Mouse (Mus musculus): Measurements from ENCODE around the gene Igfbp7.

Gene Igfbp7

GRCm38 (mm10) chr5:77379434-77380135 is 28.3 kb downstream of the Igfbp7 start:
- DNase-seq (ENCODE audit: low spot score), result no peak

GRCm38 (mm10) chr5:77378027-77378426 is 29.8 kb downstream of the Igfbp7 start:
- DNase-seq (ENCODE audit: low spot score), result no peak

- no peak for DNase-seq (ENCODE audit: low spot score)
Observed at GRCm38 (mm10) chr5:77375546-77375945, 32.3 kb downstream of the Igfbp7 start.

- DNase-seq (ENCODE audit: low spot score), result no peak
Observed at GRCm38 (mm10) chr5:77374945-77375344, 32.9 kb downstream of the Igfbp7 start.

GRCm38 (mm10) chr5:77372778-77373177 is 35.1 kb downstream of the Igfbp7 start:
- DNase-seq (ENCODE audit: low spot score), result no peak

- DNase-seq (ENCODE audit: low spot score), result no peak
Observed at GRCm38 (mm10) chr5:77372242-77372641, 35.6 kb downstream of the Igfbp7 start.

GRCm38 (mm10) chr5:77370378-77370892 is 37.4 kb downstream of the Igfbp7 start:
- DNase-seq (ENCODE audit: low spot score), result no peak

- no peak for DNase-seq (ENCODE audit: low spot score)
Observed at GRCm38 (mm10) chr5:77369394-77369793, 38.4 kb downstream of the Igfbp7 start.

GRCm38 (mm10) chr5:77368194-77368593 is 39.6 kb downstream of the Igfbp7 start:
- no peak for DNase-seq (ENCODE audit: low spot score)

GRCm38 (mm10) chr5:77367682-77368081 is 40.2 kb downstream of the Igfbp7 start:
- DNase-seq (ENCODE audit: low spot score), result peak; percentile 60

GRCm38 (mm10) chr5:77367145-77367544 is 40.7 kb downstream of the Igfbp7 start:
- no peak for DNase-seq (ENCODE audit: low spot score)

- no peak for DNase-seq (ENCODE audit: low spot score)
Observed at GRCm38 (mm10) chr5:77366313-77366712, 41.5 kb downstream of the Igfbp7 start.

- DNase-seq (ENCODE audit: low spot score), result no peak
Observed at GRCm38 (mm10) chr5:77364443-77365038, 43.3 kb downstream of the Igfbp7 start.

GRCm38 (mm10) chr5:77363650-77364049 is 44.2 kb downstream of the Igfbp7 start:
- no peak for DNase-seq (ENCODE audit: low spot score)

- no peak for DNase-seq (ENCODE audit: low spot score)
Observed at GRCm38 (mm10) chr5:77362120-77362519, 45.7 kb downstream of the Igfbp7 start.

GRCm38 (mm10) chr5:77361006-77361405 is 46.8 kb downstream of the Igfbp7 start:
- DNase-seq (ENCODE audit: low spot score), result no peak

- no peak for DNase-seq (ENCODE audit: low spot score)
Observed at GRCm38 (mm10) chr5:77359971-77360370, 47.9 kb downstream of the Igfbp7 start.

GRCm38 (mm10) chr5:77358347-77358746 is 49.5 kb downstream of the Igfbp7 start:
- DNase-seq (ENCODE audit: low spot score), result peak; percentile 59

- peak; percentile 76 for DNase-seq (ENCODE audit: low spot score)
Observed at GRCm38 (mm10) chr5:77357405-77358149, 50.3 kb downstream of the Igfbp7 start.

GRCm38 (mm10) chr5:77355307-77356265 is 52.3 kb downstream of the Igfbp7 start:
- no peak for DNase-seq (ENCODE audit: low spot score)

- peak; percentile 87 for DNase-seq (ENCODE audit: low spot score)
Observed at GRCm38 (mm10) chr5:77354361-77354787, 53.5 kb downstream of the Igfbp7 start.

GRCm38 (mm10) chr5:77351691-77352090 is 56.1 kb downstream of the Igfbp7 start:
- DNase-seq (ENCODE audit: low spot score), result no peak

Data from urinary bladder, postnatal 14 days (tissue).